Mouse (Mus musculus) right cerebral cortex, postnatal 14 days (tissue): ENCODE measurements around the gene Rasgrp1.

ENCODE experiments used
- DNase-seq: peaks from one replicate; pipeline ENCODE4 v3.0.0; 2022

The Rasgrp1 gene

DNA sequence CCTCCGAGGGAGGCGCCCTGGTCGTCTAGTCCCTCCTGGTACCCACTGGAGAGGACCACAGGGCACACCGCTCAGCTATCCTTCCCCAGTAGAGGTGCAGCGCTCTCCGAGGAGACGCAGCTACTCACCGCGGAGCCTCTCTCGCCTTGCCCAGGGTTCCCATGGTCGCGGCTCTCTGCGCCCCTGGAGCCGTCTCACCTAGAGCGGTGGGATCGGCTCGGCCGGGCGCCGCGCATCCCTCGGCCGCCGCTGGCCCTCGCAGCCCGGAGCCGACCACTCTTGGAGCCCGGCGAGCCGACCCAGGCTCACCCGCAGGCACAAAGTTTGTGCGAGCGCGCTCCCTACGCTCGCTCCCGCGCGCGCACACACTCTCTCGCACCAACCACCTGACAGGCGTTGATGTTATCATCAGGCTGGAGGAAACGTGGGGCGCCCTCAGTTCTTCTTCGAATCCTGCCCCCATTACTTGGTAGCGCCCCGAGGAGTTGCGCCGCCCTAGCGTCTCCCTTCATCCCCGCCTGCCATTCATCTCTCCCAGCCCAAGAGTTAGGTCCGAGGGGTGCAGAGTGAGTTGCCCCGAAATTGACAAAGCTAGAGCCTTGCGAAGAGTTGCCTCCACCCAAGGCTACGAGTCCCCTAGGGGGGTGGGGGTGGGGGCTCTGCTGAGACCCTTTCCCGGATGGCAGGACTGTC is at the start of gene Rasgrp1:
Gene Rasgrp1 (minus strand): TSS at position 455 of the 693 bp plus-strand sequence.
- peak; percentile 70 for DNase-seq

GRCm38 (mm10) chr2:117389925-117390892 is 47.4 kb upstream of the Rasgrp1 start:
- DNase-seq: peak; percentile 46

DNA sequence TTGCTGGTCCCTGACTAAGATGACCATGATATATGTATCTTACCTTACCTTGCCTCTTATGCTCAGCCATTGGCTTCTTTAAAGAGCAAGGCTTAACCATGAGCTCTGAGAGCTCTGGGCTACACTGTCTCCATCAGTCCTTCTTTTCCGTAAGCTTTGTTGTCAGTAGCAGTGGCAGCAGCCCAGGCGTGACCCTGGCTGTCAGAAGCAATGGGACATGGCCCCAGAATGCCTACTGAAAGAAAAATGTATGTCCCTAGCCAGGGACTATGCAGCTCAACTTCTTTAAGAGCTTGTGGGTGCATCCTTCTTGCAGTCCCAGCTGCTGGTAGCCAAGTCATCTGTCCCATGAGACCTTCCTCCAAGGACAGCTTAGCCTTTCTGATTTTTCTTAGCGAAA is 46.7 kb upstream of the Rasgrp1 start:
- DNase-seq: no peak

GRCm38 (mm10) chr2:117388121-117388520 is 45.3 kb upstream of the Rasgrp1 start:
- DNase-seq: no peak

GRCm38 (mm10) chr2:117386981-117387705 is 44.3 kb upstream of the Rasgrp1 start:
- DNase-seq: no peak

DNA sequence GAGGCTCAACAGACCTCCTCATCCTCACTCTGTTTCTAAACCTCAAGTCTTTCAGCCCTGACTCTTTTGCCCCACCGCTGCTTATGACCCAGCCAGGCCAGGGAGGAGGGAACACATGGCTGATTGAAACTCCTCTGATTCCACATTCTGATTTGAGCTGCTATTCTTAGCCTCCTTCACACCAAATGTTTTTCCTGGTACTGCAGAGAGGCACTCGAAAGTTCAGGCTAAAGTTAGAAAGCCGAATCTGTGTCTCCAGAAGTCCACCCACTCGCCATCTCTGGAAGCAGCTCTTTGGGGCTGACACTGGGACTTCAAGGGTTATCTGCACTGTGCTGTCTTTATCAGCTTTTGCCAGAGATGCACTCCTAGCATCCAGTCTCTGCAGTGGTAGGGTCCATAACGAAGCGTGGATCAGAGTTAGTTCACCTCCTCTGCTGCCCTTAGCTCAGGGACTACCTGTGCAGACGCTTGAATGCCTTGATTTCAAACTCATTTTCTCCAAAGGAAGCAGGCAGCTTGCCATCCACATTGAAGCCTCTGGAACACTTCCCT is 43.3 kb upstream of the Rasgrp1 start:
- DNase-seq: no peak

DNA sequence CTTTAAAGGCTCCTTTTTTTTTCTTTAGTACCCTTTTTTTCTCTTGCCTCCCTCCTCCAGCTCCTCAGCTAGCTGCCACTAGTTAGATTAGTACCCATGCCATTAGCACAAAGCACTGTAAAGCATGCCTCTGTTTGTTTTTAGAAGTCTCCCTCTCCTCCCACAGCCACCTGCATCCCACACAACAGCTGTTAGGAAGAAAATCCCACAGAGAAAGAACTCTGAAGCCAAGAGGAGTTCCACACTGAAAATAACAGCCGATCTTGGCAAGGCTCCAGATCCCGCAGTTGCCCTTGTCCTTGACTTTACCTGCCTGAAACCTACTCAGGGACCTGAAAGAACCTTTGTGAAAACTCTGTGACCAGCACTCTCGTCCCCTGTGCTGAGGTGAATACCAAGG is 38.5 kb upstream of the Rasgrp1 start:
- peak; percentile 45 for DNase-seq

DNA sequence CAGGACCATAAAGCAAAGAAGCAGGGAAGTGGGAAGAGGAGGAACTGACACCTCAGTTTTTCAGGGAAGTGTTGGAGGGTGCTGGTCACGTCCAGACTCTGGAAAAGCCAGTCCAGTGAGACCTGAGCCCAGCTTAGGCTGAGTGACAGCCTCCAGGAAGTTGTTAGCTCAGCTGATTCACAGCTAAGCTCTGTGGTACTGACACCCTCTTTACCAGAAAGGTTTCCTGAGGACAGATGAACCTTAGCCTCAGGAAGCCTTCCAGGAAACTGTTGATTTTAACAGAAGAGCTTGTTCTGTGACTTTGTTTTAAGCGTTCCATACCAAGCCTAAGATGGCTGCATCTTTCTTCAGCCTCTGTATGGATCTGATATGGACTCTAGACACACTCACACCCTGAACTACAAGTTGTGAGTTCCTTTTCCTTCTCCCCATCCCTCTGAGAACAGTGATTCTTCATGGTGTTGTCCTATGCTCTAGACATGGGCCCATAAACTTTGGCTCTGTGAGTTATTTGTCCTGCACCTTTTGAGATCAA is 31.6 kb upstream of the Rasgrp1 start:
- no peak for DNase-seq

- DNase-seq: no peak
Observed at GRCm38 (mm10) chr2:117371706-117372105, 28.9 kb upstream of the Rasgrp1 start.

DNA sequence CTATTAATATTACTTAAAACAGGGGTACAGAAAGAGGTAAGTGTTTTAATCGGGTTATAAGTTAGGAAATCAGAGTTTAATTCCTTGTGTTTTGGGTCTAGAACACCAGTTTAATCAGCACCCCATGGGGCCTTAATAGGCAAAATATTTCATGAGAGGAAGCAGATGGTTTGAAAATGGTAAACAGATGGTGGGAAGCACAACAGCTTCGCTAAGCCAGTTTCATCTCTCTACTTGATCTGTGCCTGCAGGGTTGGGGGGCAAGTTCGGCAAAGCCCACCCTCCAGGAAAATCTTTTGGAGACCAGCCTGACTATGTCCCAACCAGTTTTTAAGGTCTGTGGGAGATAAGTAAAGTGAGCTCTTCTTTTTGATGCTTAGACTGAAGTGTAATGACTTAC is 23.7 kb upstream of the Rasgrp1 start:
- DNase-seq: no peak

GRCm38 (mm10) chr2:117364056-117364455 is 21.3 kb upstream of the Rasgrp1 start:
- DNase-seq: no peak

GRCm38 (mm10) chr2:117357939-117358338 is 15.1 kb upstream of the Rasgrp1 start:
- DNase-seq: no peak

DNA sequence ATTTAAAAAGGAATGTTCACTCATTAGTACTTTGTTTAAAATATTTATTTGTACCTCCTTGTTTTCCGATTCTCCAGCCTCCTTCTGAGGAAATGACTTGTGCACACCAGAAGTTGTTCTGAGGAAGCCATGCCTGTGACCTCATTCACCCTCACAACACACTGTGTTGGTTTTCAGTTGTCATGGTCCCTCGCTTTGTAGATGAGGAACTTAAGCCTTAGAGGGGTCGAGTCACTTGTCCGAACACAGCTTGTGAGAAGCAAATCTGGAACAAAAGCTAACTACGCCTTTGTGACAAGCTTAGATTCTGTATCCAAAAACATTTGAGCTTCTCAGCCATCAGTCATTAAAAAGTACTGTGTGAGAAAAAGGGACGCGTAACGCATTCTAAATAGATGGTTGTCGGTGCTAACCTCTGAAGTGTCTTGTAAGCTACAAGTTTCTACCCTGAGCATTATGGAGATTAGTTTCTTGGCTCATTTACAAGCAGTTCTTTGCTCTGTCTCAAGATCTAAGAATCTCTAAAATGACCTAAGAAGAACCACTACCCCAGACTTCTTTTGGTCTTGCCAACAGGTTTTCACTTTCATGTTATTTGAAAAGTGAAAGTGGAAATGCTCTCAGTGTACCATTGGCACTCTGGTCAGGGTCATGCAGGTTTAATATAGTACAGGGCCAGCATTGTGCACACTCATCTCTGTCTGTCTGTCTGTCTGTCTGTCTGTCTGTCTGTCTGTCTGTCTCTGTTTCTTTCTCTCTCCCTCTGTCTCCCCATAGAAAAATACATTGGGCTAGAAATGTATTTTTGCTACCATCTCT is 9.7 kb upstream of the Rasgrp1 start:
- DNase-seq: no peak

GRCm38 (mm10) chr2:117350138-117350537 is 7.3 kb upstream of the Rasgrp1 start:
- no peak for DNase-seq

- DNase-seq: no peak
Observed at GRCm38 (mm10) chr2:117343240-117343624, 431 bp upstream of the Rasgrp1 start.

DNA sequence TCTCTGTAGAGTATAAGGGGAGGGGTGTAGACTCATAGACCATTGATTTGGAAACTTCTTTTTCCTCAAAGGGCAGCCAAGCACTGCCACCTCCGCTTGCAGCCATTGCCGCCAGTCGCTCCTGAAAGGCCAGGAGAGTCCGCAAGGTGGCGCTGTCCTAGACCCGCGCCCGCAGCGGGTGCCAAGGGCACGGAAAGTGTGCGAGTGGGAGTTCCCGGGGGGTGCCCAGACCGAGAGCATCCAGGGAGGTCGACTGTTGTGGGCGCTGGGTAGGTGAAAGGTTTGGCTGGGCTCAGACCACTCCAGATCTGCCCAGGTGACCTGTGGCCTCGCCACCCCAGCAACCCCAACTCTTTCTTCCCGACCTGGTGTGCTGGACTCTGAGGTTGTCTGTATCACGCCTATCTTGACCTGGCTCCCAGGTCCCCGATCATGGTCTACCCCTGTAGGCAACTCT is 683 bp downstream of the Rasgrp1 start:
- peak; percentile 86 for DNase-seq

GRCm38 (mm10) chr2:117338501-117338900 is 4.3 kb downstream of the Rasgrp1 start:
- DNase-seq: no peak

DNA sequence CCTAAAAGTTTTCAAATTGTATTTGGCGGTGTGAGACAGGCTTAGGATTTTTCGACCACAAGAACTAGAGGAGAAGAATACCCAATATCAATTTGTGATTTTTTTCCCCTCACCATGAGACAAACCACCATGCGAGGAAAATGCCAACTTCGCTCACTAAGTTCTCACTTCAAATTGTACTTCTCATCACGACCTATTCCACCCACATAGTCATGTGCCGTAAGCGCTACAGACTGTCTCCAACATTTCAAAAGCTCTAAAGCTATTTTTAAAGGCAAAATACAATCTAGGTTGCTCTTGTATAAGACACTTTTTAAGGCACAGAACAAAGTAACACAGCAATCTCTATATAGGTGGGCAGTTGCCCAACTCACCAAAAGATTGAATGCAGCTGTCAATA is 4.9 kb downstream of the Rasgrp1 start:
- DNase-seq: no peak

DNA sequence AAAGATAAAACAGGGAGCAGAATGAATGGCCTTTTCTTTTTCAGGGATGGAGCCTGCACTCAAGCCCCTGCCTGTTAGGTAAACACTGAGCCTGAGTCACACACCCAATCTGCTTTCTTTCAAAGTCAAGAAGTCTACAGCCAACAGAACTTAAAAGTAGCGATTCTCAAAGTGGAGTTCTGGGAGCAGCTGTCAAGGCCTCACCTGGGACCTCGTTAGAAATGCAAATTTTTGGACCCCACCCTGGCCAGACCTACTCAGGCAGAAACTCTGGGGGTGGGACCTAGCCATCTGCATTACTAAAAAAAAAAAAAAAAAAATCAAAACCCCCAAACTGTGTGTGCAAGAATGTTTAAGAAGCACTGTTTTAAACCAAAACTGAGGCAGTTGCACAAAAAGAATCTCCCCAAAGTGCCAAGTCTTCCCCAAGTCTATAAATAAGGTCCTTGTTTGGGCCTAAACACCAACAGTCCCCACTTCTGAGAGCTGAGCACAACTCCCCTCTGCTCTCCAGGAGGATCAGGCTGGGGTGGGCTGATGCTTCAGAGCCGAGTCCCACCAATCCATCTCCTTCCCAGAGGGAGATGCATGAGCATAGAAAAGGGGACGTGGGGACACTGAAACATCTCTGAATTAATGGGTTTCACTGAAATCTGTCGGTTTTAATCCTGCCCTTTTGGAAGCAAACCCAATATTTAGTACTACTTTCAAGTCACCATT is 5.7 kb downstream of the Rasgrp1 start:
- DNase-seq: no peak

DNA sequence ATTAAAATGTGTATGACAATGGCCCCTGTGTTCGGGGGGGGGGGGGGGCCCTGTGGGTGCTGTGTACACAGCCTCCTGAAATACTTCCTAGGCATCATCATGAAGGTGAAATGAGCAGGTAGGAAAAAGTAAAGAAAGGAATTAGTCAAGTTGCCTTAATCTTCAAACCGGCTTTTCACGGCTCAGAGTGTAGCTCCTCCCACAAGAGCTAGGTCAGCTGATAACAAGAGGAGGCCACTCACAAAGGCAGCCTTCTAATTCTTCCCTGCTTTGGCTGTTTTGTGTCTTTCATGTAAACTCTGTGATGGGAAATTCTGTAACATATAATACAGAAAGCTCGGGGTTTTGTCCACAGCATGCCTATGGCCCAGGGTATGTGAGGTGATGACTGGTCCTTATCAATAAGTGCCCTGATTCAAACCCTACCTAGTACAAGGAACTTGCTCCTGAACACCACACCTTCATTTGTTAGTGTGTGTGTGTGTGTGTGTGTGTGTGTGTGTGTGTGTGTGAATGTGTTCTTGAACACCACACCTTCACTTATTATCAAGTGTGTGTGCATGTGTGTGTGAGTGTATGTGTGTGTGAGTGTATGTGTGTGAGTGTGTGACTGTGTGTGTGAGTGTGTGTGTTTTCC is 7.1 kb downstream of the Rasgrp1 start:
- no peak for DNase-seq

- no peak for DNase-seq
Observed at GRCm38 (mm10) chr2:117331634-117332033, 11.2 kb downstream of the Rasgrp1 start.
